Mouse (Mus musculus) thymus, postnatal 0 days (tissue): ENCODE measurements around the gene Gjd2. TPM values are rescaled to one million over a fixed set of nuclear protein-coding genes. Genes with fewer than 3 reads are reported as not detected.

ENCODE experiments used
- DNase-seq: peaks from one replicate; pipeline ENCODE4 v3.0.0-alpha.2; 2015; ENCODE audit warnings: low spot score
- polyA plus RNA-seq: library from polyadenylated mRNA; unstranded; fragments of >200 nt; fragmentation: Nextera tagmentation; extraction: Ambion mirVana; gene quantifications from 2 replicates; pipeline ENCODE4 v1.2.1, GENCODE M21; 2015

Gjd2 gene
- not detected in 2 replicates for polyA plus RNA-seq

DNA sequence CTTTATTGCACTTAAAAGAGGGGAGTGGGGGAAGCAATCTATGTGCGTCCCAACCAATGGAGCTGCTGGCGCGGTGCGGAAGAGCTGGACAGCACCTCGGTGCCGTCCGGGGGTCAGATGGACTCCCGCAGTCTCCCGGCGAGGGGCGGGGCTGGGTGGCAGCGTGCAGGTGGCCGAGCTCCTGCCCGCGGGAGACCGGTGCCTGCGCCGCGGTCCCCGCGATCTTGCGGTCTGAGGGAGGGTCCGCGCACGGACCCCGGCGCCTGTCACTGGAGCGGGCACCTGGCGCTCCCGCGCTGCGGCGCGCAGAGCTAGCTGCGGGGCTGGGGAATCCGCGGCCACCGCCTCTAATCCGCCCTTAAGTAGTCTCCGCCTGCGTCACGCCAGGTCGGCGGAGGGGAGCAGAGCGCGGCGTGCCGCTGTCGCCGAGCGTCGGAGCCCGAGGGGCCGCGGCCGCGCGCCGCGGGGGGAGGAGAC is at the start of gene Gjd2:
Gjd2 (minus strand) TSS at position 325 of the 477 bp plus-strand sequence.
- DNase-seq = no peak

DNA sequence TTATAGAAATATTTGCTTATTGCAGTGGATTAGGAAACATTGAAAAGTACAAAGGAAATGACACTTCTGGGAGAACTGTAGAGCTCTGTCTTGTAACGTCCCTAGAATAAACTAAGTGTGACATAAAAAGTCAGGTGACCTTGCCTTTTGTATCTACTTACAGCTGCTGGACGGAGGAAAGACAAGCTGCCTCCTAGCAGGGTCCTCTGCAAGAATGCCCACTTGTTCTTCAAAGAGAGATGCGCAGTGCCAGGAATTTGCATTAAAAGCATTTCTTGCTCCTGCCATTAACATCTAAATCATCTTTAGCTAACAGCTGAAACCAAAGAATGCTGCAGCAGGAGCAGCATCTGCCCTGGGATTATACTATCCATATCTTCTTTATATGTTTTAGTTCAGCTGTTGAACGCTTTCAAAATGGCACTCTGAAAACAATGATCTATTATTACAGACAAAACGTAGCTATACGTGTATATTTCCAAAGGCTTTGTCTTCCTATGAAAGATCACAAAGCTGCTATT is 46.7 kb upstream of the Gjd2 start:
- DNase-seq = no peak

DNA sequence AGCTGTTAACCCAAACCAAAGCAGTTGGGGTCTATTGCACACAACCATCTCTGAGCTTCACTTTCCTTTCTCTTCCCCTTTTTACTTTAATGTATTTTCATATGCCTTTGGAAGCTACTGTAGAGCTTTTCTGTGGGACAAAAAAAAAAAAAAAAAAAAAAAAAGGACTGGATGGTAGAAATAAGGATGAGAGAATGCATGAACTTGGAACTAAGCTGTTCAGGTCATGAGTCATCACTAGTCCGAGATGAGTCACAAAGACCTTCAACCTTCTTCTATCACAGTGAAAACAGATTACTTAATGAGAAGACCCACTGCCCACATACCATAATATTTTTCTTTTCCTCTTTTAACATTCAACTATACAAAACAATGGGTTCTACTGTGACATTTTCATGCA is 46.2 kb upstream of the Gjd2 start:
- DNase-seq = no peak

DNA sequence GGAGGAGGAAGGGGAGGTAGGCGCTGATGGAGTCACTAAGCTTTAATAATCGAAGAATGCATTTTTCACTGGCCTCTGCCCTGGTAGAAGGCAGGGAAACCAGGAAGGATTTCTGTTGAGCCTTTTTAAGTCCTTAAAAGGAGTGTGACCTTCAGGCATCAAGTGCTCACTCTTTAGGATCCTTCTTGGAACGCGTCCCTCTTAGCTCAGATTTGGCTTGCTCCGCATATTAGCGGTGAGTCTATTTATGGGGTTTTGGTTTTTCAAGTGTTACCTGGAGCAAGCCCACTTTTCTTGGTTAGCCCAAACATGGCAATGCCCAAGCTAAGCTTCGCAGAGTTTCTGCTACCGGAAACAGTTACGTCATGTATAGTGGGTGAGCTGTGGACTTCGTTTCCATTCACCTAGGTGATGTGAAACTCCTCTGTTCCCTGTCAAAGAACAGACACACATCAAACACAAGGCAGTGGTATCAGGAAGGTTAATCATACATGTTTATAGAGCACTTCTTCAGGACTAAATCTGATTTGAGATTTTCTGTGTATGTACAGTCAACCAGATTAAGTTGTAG is 44.9 kb upstream of the Gjd2 start:
- DNase-seq = no peak

DNA sequence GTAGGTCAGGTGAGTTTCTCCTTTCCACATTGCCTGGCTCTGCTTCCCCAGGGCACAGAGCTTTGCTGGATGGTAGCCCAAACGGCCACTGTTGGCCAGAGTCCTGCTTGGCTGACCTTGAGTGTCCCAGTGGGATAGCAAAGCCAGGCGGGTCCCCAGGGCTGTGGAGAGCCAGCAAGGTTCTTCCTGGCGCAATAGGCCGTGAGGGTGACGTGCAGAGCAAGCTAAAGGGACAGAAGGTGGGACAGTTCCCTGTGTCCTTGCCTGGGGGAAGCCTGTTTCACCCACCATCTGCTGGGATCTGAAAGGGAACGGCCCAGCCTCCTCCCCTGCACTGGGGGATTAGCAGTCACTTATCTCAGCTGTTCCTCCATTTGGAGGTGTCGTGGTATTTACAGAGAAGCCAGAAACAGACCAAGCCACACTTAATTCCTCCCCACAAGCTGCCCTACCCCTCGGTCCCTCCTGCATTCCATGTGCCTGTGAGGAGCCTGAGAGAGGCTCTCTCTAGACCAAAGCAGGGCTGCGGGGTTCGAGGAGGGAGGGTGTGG is 44.0 kb upstream of the Gjd2 start:
- no peak for DNase-seq

DNA sequence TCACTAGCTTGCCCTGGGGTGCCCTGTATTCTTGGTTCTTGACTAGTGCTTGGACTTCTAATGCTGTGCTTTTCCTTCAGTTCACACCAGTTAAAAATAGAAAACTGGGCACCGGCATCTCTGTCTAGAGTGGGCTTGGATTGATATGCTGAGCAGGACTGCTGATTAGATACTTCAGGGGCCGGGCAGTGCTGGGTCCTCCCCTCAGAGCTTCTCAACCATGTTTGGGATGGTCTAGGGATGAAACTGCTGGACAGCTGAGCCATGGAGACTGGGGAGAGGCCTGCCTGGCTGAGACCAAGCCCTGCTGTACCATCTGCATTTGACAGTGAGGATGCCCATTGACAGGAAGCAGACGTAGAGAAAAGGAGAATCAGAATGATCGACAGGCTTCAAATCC is 40.7 kb upstream of the Gjd2 start:
- no peak for DNase-seq

DNA sequence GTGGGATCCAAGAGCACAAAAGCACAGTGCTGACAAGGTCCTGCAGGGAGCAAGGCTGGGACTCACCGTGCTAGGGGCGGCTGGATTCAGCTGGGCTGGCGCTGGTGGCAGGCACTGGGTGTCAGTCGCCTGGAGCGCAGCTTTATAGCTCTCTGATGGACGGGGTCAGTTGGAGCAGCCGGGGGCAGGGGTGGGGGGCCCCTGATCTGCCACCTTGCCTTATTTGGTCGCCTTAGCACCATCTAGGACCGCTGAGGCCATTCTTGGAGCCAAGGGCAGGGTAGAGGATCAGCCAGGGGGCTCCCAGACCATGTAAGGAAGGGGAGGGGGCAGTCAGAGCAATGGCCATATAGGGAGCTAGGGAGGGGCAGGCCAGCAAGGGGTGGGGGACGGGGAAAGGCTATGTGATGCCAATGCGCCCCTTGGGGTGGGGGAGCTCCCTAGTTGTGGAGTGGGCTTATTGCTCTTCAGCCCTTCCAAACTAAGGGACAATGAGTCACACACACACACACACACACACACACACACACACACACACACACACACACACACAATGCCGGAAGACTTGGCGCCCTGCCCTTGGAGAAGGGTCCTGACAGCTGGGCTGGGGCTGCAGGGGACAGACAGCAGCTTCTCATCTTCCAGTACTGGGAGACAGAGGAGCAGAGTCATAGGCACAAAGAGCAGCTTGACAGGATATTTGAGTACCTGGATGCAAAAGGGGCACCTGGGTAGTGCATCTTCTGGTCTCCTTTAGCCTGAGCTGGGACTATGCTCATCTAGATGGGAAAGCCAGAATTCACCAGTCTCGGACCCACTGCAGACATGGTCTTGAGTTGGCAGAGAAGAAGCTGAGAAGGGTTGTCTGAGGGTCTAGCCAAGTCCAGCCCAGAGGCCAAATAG is 39.5 kb upstream of the Gjd2 start, which contains the start of gene Actc1:
Actc1 (minus strand) TSS at position 853 of the 903 bp plus-strand sequence.
- no peak for DNase-seq

DNA sequence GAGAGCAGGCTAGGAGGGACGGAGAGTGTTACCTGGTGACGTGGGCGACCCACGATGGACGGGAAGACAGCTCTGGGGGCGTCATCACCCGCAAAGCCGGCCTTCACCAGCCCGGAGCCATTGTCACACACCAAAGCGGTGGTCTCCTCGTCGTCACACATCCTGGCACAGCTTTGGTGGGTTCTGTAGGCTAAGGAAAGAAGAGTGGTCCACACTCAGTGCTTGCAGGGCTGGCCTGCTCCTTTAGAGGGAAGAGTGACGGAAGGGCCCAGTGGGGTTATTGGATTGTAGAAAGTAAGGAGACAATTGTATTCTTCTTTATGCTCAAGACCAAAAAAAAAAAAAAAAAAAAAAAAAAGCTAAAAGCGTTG is 38.4 kb upstream of the Gjd2 start:
- no peak for DNase-seq

DNA sequence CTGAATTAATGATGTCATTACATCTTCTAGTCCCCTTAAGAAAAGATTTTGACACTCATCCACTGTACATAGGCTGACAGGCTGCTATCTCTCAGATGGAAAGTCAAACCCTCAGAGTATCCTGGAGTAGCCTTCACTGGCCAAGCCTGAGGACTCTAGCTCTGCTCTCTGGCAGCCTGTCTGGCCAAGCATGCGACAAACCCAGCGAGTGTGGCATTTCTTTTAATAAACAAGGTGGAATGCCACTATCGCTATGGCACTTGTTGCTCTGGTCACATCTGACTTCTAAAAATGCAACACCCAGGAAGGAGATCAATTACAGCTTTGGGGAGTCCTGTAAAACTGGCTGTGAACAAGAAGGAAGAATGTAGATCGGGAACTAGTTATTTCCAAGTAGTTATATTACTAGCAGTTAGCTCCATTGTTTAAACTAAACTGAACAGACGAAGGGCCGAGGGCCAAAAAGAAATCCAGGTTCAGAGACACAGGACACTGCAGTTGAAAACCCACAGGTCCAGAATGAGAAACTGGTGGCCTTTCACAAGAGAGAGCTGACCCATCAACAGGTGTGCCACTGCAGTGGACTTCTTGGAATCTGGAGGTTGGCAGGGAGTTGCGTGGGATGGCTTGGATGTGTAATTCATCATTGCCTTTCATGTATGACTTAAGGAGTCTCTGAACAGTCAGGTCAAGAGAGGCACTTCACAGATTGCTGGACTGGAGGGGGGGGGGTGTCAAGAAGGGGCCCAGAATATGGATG is 37.9 kb upstream of the Gjd2 start:
- DNase-seq = no peak

DNA sequence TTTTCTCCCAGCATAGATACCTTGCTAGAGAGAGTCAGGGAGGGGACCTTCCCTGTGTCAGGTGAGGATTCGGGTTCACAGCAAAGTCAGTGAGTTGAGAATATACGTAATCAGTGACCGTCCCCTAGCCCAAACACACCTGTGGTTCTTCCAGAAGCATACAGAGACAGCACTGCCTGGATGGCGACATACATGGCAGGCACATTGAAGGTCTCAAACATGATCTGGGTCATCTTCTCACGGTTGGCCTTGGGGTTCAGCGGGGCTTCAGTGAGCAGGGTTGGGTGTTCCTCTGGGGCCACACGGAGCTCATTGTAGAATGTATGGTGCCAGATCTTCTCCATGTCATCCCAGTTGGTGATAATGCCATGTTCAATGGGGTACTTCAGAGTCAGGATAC is 36.7 kb upstream of the Gjd2 start:
- DNase-seq = no peak

DNA sequence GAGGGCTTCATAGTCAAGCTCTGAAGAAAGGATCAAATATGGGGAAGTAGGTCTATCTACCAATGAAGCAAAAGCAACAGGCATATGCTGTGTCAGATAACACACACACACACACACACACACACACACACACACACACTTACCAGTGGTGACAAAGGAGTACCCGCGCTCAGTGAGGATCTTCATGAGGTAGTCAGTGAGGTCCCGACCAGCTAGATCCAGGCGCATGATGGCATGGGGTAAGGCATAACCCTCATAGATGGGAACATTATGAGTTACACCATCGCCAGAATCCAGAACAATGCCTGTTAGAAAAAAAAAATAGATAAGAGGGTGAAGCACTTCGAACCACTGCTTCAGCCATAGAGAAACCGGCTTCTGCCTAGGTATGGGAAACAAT is 36.0 kb upstream of the Gjd2 start:
- DNase-seq = no peak

DNA sequence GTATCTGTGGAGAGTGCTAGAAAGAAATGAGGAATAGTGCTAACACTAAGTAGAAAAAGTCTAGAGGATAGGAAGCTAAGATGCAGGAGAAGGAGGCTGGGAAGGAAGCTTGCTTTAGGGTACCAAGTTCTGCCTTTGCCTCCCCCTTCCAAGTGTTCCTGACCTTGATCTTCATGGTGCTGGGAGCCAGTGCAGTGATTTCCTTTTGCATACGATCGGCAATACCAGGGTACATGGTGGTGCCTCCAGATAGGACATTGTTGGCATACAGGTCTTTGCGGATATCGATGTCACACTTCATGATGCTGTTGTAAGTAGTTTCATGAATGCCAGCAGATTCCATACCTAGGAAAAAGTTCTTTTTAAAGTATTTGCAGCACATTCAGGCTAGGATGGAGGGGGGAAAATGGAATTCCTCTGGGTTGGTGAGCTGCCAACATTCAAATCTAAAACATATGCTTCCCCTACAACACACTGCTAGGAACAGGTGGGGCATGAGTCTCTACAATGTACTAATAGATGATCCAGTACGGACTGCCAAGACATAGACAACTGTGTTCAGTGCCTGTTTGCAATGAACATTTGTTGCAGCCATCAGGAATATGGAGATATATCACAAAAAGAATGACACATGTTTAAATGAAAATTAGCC is 34.7 kb upstream of the Gjd2 start:
- no peak for DNase-seq

DNA sequence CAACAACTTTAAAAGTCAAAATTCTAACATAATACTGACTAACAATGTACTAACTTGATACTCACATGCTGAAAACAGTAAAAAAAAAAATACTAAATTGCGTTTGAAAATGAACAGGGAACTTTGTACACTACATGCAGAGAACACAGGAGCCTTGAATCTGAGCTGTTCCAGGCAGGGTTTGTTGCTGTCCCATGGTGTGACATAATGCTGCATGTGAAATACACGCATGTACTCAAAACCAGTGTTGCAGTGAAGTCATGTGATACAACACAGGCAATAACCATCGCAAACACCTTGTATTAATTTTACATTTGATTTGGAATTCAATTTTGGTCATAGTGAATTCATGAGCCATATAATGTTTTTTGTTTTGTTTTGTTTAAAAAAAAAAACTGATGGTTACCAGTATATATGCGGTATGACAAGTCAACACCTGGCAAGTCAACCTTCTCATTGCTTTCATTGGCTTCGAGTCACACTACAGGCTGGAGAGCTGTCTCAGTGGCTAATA is 32.8 kb upstream of the Gjd2 start:
- no peak for DNase-seq

DNA sequence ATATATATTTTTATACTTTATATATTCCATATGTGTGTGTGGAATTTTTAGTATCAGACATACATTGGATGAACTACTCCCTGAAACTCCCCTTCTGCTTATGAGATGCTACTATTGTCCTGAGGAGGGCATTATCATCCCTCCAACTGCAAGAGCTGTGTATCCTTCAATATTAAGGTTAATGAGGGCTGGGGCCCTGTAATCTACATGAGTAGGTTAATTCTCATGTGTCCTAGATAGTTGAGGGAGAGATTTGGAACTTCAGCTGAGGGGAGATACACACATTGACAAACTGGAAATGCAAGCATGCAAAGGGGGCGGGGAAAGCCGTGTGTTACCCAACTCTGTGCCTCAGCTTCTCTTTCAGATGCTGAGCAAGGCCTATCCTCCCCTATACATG is 24.5 kb upstream of the Gjd2 start:
- DNase-seq = no peak

DNA sequence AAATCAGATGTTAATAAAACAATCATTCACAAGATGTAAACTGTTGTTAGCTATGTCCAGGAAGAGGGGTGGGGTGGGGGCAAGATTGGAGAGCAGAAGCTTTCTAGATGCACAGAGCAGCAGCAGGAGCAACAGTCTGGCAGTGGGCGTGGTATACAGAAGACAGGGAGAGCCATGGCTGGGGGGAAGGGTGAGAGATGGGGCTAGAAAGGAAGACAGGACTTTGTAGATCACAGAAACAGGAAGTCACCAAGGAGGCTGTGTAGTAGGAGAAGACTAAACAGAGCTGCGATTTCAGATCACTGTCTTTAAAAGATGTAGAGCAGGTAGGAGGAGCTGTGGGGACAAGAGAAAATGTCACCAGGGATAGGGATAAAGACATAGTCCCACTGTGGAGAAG is 18.8 kb upstream of the Gjd2 start:
- DNase-seq = no peak

DNA sequence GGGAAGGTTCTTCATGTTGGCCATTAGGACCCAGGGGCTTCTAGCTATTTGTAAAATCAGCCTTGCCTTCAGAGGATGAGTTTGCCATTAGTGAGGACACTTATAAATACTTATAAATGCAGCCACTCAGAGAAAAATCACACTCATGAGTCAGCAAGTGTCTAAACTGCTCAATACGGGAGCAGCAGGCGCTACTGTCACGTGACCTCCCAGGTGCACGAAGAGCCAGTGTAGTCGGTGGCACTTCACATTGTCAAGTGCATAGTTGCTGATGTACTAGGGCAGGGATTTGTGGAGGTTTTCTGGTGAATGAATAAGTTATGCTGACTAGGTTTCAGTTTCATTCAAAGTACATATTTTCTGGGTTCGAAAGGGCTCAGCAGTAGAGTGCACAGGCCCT is 10.0 kb upstream of the Gjd2 start:
- no peak for DNase-seq

DNA sequence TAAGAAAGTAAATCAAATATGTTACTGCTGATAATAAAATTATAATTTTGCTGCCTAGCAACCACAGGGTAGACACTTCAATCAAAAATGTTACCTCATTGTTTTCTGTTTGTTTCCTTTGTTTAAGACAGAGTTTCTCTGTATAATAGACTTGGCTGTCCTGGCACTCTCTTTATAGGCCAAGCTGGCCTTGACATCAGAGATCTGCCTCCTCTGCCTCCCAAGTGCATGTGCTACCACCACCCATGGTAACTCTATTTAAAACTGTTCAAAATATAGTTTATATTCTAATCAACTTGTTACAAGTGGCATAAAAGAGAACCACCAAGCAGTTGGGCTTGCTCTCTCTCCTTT is 6.8 kb upstream of the Gjd2 start:
- no peak for DNase-seq

DNA sequence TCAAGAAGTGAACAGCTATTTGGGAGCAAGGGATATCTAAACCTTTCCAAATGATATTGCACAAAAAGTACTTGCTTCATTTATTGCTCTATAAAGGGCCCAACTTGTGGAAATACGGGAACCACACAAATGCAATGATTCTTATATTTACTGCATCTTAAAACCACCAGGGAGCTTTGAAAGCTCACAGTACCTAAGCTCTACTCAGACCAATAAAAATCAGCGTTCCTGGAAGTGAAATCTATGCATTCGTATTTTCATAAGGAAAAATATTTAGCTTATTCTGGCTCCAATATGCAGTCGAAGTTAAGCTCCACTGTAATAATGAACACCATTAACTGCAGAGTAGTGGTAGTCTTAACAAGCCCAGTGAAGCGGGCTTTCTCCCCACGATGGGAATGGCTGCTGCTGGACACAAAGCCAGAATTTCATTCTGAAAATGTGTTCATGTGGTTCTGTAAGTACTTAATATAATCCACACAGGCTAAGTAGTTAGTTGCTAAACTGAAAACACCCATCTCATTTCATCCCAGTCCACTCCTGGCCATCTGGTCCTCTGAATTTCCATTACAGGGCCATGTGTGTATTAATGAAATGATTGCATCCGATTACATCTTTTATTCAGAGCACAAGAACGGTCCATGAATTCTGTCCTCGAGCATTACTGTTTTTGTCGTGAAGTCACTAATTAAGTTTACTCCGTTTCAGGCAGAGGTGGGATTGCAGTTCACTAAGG is 6.2 kb upstream of the Gjd2 start:
- no peak for DNase-seq

DNA sequence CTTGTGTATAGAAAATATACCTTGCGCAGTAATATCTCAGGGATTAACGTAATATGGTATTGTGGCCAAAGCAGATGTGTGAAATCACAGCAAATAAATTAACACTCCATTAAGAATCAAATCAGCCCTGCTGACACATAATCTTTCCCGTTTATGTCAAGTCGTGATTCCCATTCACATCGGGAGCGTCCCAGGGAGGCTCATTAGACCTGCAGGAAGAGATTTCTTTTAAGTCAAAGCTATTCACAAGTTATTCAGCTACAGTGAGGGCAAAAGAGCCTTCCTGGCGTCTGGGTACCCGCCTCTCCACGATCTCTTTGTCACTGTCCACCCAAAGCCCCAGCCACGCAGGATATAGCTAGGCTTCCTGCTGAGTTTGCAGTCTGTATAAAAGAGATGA is 4.7 kb upstream of the Gjd2 start:
- DNase-seq = no peak

DNA sequence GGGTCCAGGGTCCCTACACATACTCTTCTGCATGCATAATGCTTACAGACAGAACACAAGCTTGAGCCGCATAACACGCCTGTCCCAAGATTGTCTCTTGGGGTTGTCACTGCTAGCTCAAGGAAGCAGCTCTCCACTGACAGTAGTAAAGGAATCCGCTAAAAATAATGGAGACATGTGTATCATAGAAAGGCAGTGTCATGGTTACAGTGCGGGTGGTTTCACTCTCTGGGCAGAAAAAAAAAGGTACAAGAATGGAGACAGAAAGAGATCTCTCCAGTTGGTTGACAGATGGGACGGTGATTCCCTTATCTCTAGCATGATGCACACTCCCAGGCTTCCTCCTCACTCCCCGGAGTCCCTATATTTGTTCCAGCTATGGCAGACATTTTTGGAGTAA is 1.4 kb upstream of the Gjd2 start:
- DNase-seq = no peak
